Comparison of ENCODE assay signal across 8 mouse cellular contexts in genomic region chr5:118781598-118781997, GRCm38 (mm10).
DNase-seq lines count a peak whose midpoint lies in the region; ATAC-seq and TF ChIP-seq lines count a peak whose summit lies in the region.

No protein-coding gene starts in this region.

- no peaks in the 10 kb centered on the region for H3K9me3 ChIP-seq in lung, embryonic 14.5 days (ENCODE audit: low read depth, low read length)

- no peaks in the 10 kb centered on the region for H3K4me1 ChIP-seq in lung, embryonic 14.5 days (ENCODE audit: insufficient read depth)

- ATAC-seq in lung, embryonic 14.5 days (ENCODE audit: insufficient read depth), result no peak

- TF ChIP-seq CTCF in lung, embryonic 14.5 days (IDR thresholded peaks at IDR 0.05; ENCODE audit: low read depth), result peak; percentile 100

- no peak overlapping the region for H3K4me2 ChIP-seq in lung, embryonic 14.5 days

- 9% methylated on average over 17 of the region's 17 CpGs for WGBS in lung, embryonic 14.5 days

- peak; percentile 28 for DNase-seq in 416B (ENCODE audit: low read depth)
- DNase-seq in T-cell, adult 2 months (ENCODE audit: low spot score), result peak; percentile 44
- DNase-seq in cerebellum, postnatal 36 days, result peak; percentile 75 to 82
- peak; percentile 62 for DNase-seq in gastrocnemius, postnatal 25 days
- peak; percentile 58 for DNase-seq in kidney, adult 9 months
- peak; percentile 78 for DNase-seq in lung, embryonic 14.5 days
- peak; percentile 73 for DNase-seq in ovary, postnatal 36 days (ENCODE audit: low spot score)
- peak; percentile 62 for DNase-seq in urinary bladder, postnatal 10 days (ENCODE audit: low spot score)

- no peaks in the 10 kb centered on the region for H3K27me3 ChIP-seq in lung, embryonic 14.5 days (ENCODE audit: insufficient read depth, low read length)

- H3K4me3 ChIP-seq in lung, embryonic 14.5 days (ENCODE audit: low read depth, low read length), result no peak overlapping the region

- no peak overlapping the region for H3K27ac ChIP-seq in lung, embryonic 14.5 days (ENCODE audit: low read depth)

- no peaks in the 10 kb centered on the region for H3K36me3 ChIP-seq in lung, embryonic 14.5 days (ENCODE audit: insufficient read depth)

- H3K9ac ChIP-seq in lung, embryonic 14.5 days, result no peak overlapping the region

Comparison
In these comparisons a context has a peak if more than half of its experiments do, and no peak if none do; other contexts are left out.
1. DNase-seq: peak in every context shown above with its lines; median percentile 78 in cerebellum, postnatal 36 days; 78 in lung, embryonic 14.5 days; 73 in ovary, postnatal 36 days; 62 in gastrocnemius, postnatal 25 days; 62 in urinary bladder, postnatal 10 days; 58 in kidney, adult 9 months; 44 in T-cell, adult 2 months; 28 in 416B.